Mouse (Mus musculus): ENCODE measurements around the gene Calm3.
A peak's percentile ranks its signal among the peaks of the same experiment; 100 is the strongest.

Gene Calm3

DNA sequence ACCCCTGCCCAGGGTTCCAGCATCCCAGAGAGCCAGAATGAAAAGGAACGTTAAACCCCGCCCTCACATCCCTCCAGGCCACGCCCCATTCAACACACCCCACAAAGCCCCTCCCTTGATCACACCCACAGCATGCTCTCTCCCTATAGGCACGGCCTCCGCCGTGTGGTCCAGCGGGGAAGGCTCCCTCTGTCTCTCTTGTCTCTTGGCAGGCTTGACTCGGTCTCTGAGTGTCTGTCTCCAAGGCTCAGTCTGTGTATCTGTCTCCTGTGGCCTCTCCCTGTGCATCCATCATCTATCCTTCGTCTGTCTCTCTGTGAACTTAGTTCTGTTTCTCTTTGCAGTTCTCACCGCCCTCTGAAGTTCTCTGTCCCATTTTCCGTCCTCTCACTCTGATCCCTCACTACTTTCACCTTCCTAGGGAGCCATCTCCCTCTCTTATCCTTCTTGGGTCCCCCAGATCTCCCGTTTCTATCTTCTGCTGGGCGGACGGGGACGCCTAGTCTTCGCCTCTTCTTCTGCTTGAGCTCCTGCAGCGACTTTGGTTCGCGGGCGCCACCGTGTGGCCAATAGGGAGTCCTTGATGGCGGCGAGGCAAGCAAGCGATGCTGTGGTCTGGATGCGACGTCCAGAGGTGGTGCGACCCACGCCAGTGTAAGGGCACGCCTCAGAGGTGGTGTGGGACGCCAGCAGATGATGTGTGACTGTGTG, 32.1 kb downstream of the Calm3 start, which contains the start of gene Gng8:
Gng8 (plus strand) TSS at position 146 of the 711 bp plus-strand sequence.
- DNase-seq (ENCODE audit: low spot score in 2 of 2) = peak in 1 of 2 experiments; percentile 86

GRCm38 (mm10) chr7:16890944-16891343, 33.0 kb downstream of the Calm3 start:
- DNase-seq (ENCODE audit: low spot score in 2 of 2) = no peak

GRCm38 (mm10) chr7:16890536-16890935, 33.4 kb downstream of the Calm3 start:
- DNase-seq (ENCODE audit: low spot score in 2 of 2) = no peak

GRCm38 (mm10) chr7:16885905-16886304, 38.0 kb downstream of the Calm3 start:
- no peak for DNase-seq (ENCODE audit: low spot score in 2 of 2)

GRCm38 (mm10) chr7:16885271-16885776, 38.6 kb downstream of the Calm3 start:
- no peak for DNase-seq (ENCODE audit: low spot score in 2 of 2)

DNA sequence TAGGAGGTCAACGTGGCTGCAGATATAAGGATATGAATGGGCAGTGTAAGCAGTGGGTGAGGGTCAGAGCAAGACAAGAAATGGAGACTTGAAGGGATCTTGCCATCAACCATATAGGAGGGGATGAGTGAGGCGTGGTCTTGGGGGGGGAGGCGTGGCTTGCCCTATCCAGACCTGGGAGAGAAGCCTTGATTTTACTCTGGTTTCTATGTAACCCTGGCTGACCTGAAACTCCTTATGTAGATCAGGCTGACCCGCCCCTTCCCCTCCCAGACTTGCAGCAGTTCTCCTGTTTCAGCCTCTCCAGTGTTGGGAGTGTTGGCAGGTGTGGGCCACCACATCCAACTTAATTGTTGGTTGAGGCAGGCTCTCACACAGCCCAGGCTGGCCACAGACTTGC, 39.6 kb downstream of the Calm3 start:
- DNase-seq (ENCODE audit: low spot score in 2 of 2) = no peak

DNA sequence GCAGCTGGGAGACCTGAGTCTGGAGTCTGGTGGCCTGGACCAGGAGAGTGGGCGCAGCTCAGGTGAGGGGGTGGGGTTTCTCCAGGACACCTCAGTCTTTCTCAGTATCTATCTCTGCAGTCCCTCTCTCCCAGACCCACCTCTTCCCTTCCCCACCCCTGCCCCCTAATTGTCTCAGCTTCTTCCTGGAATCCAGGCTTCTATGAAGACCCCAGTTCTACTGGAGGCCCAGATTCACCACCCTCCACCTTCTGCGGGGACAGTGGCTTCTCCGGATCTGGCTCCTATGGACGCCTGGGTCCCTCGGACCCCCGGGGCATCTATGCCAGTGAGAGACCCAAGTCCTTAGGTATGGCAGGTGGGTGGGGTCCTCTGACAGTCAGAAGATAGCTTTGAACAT, 40.8 kb downstream of the Calm3 start:
- DNase-seq (ENCODE audit: low spot score in 2 of 2) = no peak

GRCm38 (mm10) chr7:16880615-16881014, 43.3 kb downstream of the Calm3 start:
- DNase-seq (ENCODE audit: low spot score in 2 of 2) = no peak

GRCm38 (mm10) chr7:16879796-16880547, 43.9 kb downstream of the Calm3 start:
- DNase-seq (ENCODE audit: low spot score in 2 of 2) = peak in 1 of 2 experiments; percentile 48

GRCm38 (mm10) chr7:16877717-16878116, 46.2 kb downstream of the Calm3 start:
- no peak for DNase-seq (ENCODE audit: low spot score in 2 of 2)

- no peak for DNase-seq (ENCODE audit: low spot score in 2 of 2)
Observed at GRCm38 (mm10) chr7:16876608-16877007, 47.3 kb downstream of the Calm3 start.

DNA sequence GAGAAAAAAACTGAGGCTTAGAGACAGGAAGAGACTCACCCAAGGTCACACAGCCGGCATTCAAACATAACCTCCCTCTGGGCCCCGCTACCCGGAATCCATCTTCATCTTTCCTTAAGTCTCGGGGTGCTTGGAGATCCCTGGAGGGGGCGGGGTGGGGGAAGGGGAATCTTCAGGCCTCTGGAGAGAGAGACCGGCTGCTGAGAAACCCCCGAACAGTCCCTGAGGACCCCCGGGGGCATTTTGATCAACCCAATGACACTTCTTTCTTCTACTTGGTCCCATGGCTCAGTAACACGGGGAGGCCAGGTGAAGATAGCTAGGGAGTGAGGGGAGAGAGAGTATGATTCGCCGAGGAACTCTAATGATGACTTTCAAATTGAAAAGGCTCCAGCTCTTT, 47.9 kb downstream of the Calm3 start:
- DNase-seq (ENCODE audit: low spot score in 2 of 2) = no peak

GRCm38 (mm10) chr7:16875326-16875725, 48.6 kb downstream of the Calm3 start:
- DNase-seq (ENCODE audit: low spot score in 2 of 2) = no peak

DNA sequence AGATGAGACGGTGACA, 48.8 kb downstream of the Calm3 start, which contains the start of gene Dact3:
Dact3 (plus strand) TSS at position 8 of the 16 bp plus-strand sequence.
- no peak for DNase-seq (ENCODE audit: low spot score in 2 of 2)

- DNase-seq (ENCODE audit: low spot score in 2 of 2) = peak; percentile 100
Observed at GRCm38 (mm10) chr7:16874756-16875309, 49.1 kb downstream of the Calm3 start.

- peak in 1 of 2 experiments; percentile 81 for DNase-seq (ENCODE audit: low spot score in 2 of 2)
Observed at GRCm38 (mm10) chr7:16874190-16874589, 49.7 kb downstream of the Calm3 start.

- DNase-seq (ENCODE audit: low spot score in 2 of 2) = no peak
Observed at GRCm38 (mm10) chr7:16873392-16873791, 50.5 kb downstream of the Calm3 start.

GRCm38 (mm10) chr7:16872478-16872877, 51.4 kb downstream of the Calm3 start:
- no peak for DNase-seq (ENCODE audit: low spot score in 2 of 2)

- DNase-seq (ENCODE audit: low spot score in 2 of 2) = no peak
Observed at GRCm38 (mm10) chr7:16871600-16871999, 52.3 kb downstream of the Calm3 start.

- peak; percentile 96 to 97 for DNase-seq (ENCODE audit: low spot score in 2 of 2)
Observed at GRCm38 (mm10) chr7:16869497-16869896, 54.4 kb downstream of the Calm3 start.

- no peak for DNase-seq (ENCODE audit: low spot score in 2 of 2)
Observed at GRCm38 (mm10) chr7:16867488-16867887, 56.4 kb downstream of the Calm3 start.

Data from left cerebral cortex, adult 9 months (tissue).